Mouse (Mus musculus): ENCODE results near the gene Kri1. TPM values are rescaled to one million over a fixed set of nuclear protein-coding genes. Genes with fewer than 3 reads are reported as not detected.
A peak's percentile ranks its signal among the peaks of the same experiment; 100 is the strongest.
"Not testable (repeated sequence)": the region's sequence is repeated elsewhere in the genome, so short reads cannot be mapped to it uniquely, and the experiment has no call there.

Gene Kri1
- polyA plus RNA-seq, 1 experiment from 2014 or later, result 20.1 TPM

DNA sequence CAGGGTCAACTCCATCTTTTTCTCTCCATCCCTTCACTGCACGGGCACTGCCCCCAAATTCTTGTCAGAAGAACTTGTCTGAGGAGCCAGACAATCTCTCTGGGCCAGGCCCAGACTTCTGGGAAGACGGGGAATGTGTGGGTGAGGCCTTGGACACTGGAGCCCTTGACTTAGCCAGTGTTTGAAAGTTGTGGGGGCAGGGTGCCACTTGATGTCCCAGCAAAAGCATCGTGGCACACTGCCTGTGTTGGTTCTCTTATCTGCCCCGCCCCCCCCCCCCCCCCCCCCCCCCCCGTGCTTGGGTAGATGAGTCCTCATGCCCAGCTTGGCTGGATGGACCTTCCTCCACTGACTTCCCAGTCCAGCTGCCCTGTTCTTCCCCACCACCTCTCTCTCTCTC, 41.3 kb upstream of the Kri1 start:
- WGBS, result 79% methylated on average over 4 of the region's 5 CpGs
- H3K9ac ChIP-seq (replicated peaks; ENCODE audit: low read depth, low read length), result no peak overlapping the region
- H3K9me3 ChIP-seq (ENCODE audit: control insufficient read depth, low read length), result no peaks in the 10 kb centered on the region
- H3K27me3 ChIP-seq (replicated peaks; ENCODE audit: control insufficient read depth, insufficient read depth, low read length), result no peaks in the 10 kb centered on the region
- no peak for ATAC-seq
- no peaks in the 10 kb centered on the region for H3K36me3 ChIP-seq (ENCODE audit: control insufficient read depth, insufficient read depth)
- H3K4me1 ChIP-seq (replicated peaks; ENCODE audit: control insufficient read depth, insufficient read depth, low read length), result no peaks in the 10 kb centered on the region; the same call in 1 of the 2 replicates
- no peak overlapping the region for H3K4me3 ChIP-seq (replicated peaks; ENCODE audit: low read length)
- no peak overlapping the region for H3K27ac ChIP-seq (ENCODE audit: low read length)
- H3K4me2 ChIP-seq (ENCODE audit: low read length), result no peak overlapping the region

DNA sequence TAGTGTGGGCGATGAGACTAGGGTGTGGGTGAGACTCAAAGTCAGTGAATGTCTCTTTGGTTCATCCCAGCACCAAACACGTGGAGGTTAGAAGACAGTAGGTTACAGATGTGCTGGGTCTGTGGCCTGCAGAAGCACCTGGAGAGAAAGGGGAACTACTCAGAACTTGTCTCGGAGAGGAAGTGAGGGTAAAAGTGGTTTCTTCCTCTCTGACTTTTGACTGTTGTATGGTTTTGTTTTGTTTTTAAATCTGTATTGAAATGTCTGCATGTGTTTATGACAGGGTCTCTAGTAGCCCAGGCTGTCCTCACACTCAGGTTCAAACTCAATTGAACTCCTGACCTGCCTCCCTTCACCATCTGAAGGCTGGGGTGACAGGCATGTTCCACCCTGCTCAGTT, 40.3 kb upstream of the Kri1 start:
- H3K36me3 ChIP-seq (ENCODE audit: control insufficient read depth, insufficient read depth), result no peaks in the 10 kb centered on the region
- whole genome bisulfite sequencing, result 79% methylated on average over 3 of the region's 3 CpGs

DNA sequence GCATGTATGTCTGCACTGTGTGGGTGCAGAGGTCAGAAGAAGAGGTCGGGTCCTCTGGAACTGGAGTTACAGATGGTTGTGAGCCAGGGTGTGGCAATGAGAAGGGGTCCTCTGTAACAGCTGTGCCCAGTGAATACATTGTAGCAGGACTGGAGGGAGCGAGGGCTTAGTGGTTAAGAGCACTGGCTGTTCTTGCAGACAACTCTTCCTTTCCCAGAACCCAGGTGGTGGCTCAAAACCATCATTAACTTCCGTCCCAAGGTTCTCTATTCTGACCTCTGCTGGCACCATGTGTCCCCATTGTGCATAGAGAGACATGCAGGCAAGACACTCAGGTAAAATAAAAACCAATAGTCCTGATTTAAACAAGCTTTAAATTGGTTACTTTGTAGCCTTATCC, 39.8 kb upstream of the Kri1 start:
- Histone ChIP-seq H3K36me3 (ENCODE audit: control insufficient read depth, insufficient read depth) (no peaks in the 10 kb centered on the region), H3K27me3 (replicated peaks; ENCODE audit: control insufficient read depth, insufficient read depth, low read length) (no peaks in the 10 kb centered on the region), H3K4me1 (replicated peaks; ENCODE audit: control insufficient read depth, insufficient read depth, low read length) (no peaks in the 10 kb centered on the region; the same call in 1 of the 2 replicates), H3K4me3 (replicated peaks; ENCODE audit: low read length) (no peak overlapping the region), H3K9ac (replicated peaks; ENCODE audit: low read depth, low read length) (no peak overlapping the region), H3K9me3 (ENCODE audit: control insufficient read depth, low read length) (no peaks in the 10 kb centered on the region), H3K4me2 (ENCODE audit: low read length) (no peak overlapping the region), H3K27ac (ENCODE audit: low read length) (no peak overlapping the region)
- 75% methylated on average over 3 of the region's 3 CpGs for WGBS
- ATAC-seq, result no peak

More for the DNA sequence above, 40.3 kb upstream of the Kri1 start:
- Histone ChIP-seq H3K9ac (replicated peaks; ENCODE audit: low read depth, low read length) (no peak overlapping the region), H3K4me1 (replicated peaks; ENCODE audit: control insufficient read depth, insufficient read depth, low read length) (no peaks in the 10 kb centered on the region; the same call in 1 of the 2 replicates), H3K27ac (ENCODE audit: low read length) (no peak overlapping the region), H3K4me3 (replicated peaks; ENCODE audit: low read length) (no peak overlapping the region), H3K27me3 (replicated peaks; ENCODE audit: control insufficient read depth, insufficient read depth, low read length) (no peaks in the 10 kb centered on the region), H3K9me3 (ENCODE audit: control insufficient read depth, low read length) (no peaks in the 10 kb centered on the region), H3K4me2 (ENCODE audit: low read length) (no peak overlapping the region)
- no peak for ATAC-seq

- no peak overlapping the region for H3K9ac ChIP-seq (replicated peaks; ENCODE audit: low read depth, low read length)
- H3K4me2 ChIP-seq (ENCODE audit: low read length), result no peak overlapping the region
- no peaks in the 10 kb centered on the region for H3K27me3 ChIP-seq (replicated peaks; ENCODE audit: control insufficient read depth, insufficient read depth, low read length)
- no peak overlapping the region for H3K27ac ChIP-seq (ENCODE audit: low read length)
- H3K4me3 ChIP-seq (replicated peaks; ENCODE audit: low read length), result no peak overlapping the region
- no peaks in the 10 kb centered on the region for H3K36me3 ChIP-seq (ENCODE audit: control insufficient read depth, insufficient read depth)
- ATAC-seq, result no peak
- no peaks in the 10 kb centered on the region for H3K9me3 ChIP-seq (ENCODE audit: control insufficient read depth, low read length)
- 96% methylated on average over 11 of the region's 11 CpGs for WGBS
- H3K4me1 ChIP-seq (replicated peaks; ENCODE audit: control insufficient read depth, insufficient read depth, low read length), result peaks cover 18% of the 10 kb centered on the region
Measured at GRCm38 (mm10) chr9:21324269-21324668, 36.5 kb upstream of the Kri1 start.

DNA sequence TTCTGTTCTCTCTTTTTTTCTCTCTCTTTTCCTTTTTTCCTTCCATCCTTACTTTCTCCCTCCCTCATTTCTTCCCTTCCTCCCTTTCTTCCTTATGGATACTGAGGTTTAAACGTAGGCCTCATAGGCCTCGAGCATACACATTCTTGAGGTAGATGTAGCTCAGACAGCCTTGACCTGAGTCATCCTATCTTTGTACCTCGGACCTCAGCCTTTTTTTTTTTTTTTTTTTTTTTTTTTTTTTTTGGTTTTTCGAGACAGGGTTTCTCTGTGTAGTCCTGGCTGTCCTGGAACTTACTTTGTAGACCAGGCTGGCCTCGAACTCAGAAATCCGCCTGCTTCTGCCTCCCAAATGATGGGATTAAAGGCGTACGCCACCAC, 35.1 kb upstream of the Kri1 start:
- 95% methylated on average over 8 of the region's 8 CpGs for WGBS
- not testable (repeated sequence) for ATAC-seq; H3K4me3 ChIP-seq (replicated peaks; ENCODE audit: low read length); H3K9me3 ChIP-seq (ENCODE audit: control insufficient read depth, low read length); H3K9ac ChIP-seq (replicated peaks; ENCODE audit: low read depth, low read length); H3K27ac ChIP-seq (ENCODE audit: low read length); H3K4me2 ChIP-seq (ENCODE audit: low read length); H3K36me3 ChIP-seq (ENCODE audit: control insufficient read depth, insufficient read depth); H3K27me3 ChIP-seq (replicated peaks; ENCODE audit: control insufficient read depth, insufficient read depth, low read length)
- H3K4me1 ChIP-seq (replicated peaks; ENCODE audit: control insufficient read depth, insufficient read depth, low read length), result peaks cover 18% of the 10 kb centered on the region

DNA sequence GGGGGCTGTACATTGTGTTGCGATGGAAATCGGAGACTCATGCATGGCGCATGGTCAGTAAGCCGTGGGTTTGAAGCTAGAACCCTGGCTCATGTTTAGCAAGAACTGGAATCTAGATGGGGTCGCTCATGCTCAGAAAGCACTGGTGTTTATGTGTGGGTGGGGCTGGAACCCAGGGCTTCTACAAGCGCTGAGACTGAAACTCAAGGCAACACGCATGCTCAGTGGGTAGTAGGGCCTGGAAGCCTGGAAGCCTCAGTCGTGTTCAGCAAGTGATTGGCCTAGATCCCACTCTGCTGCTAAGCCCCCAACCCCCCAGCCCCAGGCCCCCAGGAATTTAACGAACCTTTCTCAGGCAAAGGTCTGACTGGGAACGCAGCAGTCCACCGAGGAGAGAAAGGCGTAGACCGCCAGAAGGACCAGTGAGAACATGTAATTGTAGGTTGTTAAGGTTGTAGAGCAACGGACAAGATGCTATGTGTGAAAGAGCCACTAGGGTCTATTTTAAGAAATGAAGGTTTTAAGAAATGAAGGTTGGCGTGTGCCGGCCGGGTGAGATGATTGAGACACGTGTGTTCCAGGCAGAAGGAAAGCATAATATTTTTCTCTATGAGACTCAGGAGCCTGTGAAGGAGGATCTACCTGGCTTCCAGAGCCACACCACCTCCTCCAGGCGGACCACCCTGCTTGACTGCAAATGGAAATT, 34.6 kb upstream of the Kri1 start:
- Histone ChIP-seq H3K4me3 (replicated peaks; ENCODE audit: low read length) (no peak overlapping the region), H3K9ac (replicated peaks; ENCODE audit: low read depth, low read length) (no peak overlapping the region), H3K27ac (ENCODE audit: low read length) (no peak overlapping the region), H3K36me3 (ENCODE audit: control insufficient read depth, insufficient read depth) (no peaks in the 10 kb centered on the region), H3K27me3 (replicated peaks; ENCODE audit: control insufficient read depth, insufficient read depth, low read length) (no peaks in the 10 kb centered on the region), H3K9me3 (ENCODE audit: control insufficient read depth, low read length) (no peaks in the 10 kb centered on the region), H3K4me2 (ENCODE audit: low read length) (peak overlapping the region; percentile 93), H3K4me1 (replicated peaks; ENCODE audit: control insufficient read depth, insufficient read depth, low read length) (peaks cover 18% of the 10 kb centered on the region)
- ATAC-seq, result no peak
- 71% methylated on average over 19 of the region's 19 CpGs for WGBS

- Histone ChIP-seq H3K4me2 (ENCODE audit: low read length) (peak overlapping the region; percentile 93), H3K27ac (ENCODE audit: low read length) (no peak overlapping the region), H3K27me3 (replicated peaks; ENCODE audit: control insufficient read depth, insufficient read depth, low read length) (no peaks in the 10 kb centered on the region), H3K36me3 (ENCODE audit: control insufficient read depth, insufficient read depth) (no peaks in the 10 kb centered on the region), H3K9me3 (ENCODE audit: control insufficient read depth, low read length) (no peaks in the 10 kb centered on the region), H3K9ac (replicated peaks; ENCODE audit: low read depth, low read length) (peak overlapping the region; percentile 78), H3K4me3 (replicated peaks; ENCODE audit: low read length) (peak overlapping the region; percentile 83), H3K4me1 (replicated peaks; ENCODE audit: control insufficient read depth, insufficient read depth, low read length) (peaks cover 18% of the 10 kb centered on the region)
- 0 out of 2 replicates have a peak, but pooled peaks have one; percentile 4 for ATAC-seq
- 15% methylated on average over 6 of the region's 6 CpGs for WGBS
Measured at GRCm38 (mm10) chr9:21321513-21321835, 33.7 kb upstream of the Kri1 start.

- no peaks in the 10 kb centered on the region for H3K36me3 ChIP-seq (ENCODE audit: control insufficient read depth, insufficient read depth)
- H3K9ac ChIP-seq (replicated peaks; ENCODE audit: low read depth, low read length), result peak within 1 kb of the TSS; percentile 78
- no peak within 1 kb of the TSS for H3K27ac ChIP-seq (ENCODE audit: low read length)
- H3K4me2 ChIP-seq (ENCODE audit: low read length), result peak within 1 kb of the TSS; percentile 93
- WGBS, result under 1% methylated on average over 52 of the region's 52 CpGs
- H3K9me3 ChIP-seq (ENCODE audit: control insufficient read depth, low read length), result no peaks in the 10 kb centered on the region
- peak within 1 kb of the TSS; percentile 83 for H3K4me3 ChIP-seq (replicated peaks; ENCODE audit: low read length)
- peaks cover 18% of the 10 kb centered on the region for H3K4me1 ChIP-seq (replicated peaks; ENCODE audit: control insufficient read depth, insufficient read depth, low read length)
- ATAC-seq, result peak; percentile 94
- H3K27me3 ChIP-seq (replicated peaks; ENCODE audit: control insufficient read depth, insufficient read depth, low read length), result no peaks in the 10 kb centered on the region
Measured at GRCm38 (mm10) chr9:21320619-21321512, 33.1 kb upstream of the Kri1 start, which contains the start of gene Slc44a2. Gene Slc44a2, plus strand, starts transcription at chr9:21320698.

DNA sequence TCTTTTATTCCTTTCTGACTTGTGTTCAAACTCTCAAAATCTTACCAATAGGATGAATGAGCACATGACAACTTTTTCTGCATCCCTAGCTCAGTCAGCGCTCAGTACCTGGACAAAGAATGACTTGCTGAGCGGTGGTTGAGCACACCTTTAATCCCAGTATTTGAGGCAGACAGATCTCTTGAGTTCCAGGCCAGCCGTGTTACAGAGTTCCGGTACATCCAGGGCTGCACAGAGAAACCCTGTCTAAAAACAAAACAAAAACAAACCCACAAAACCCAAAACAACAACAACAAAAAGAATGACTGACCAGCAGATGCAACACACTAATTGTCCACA, 32.5 kb upstream of the Kri1 start:
- Histone ChIP-seq H3K9ac (replicated peaks; ENCODE audit: low read depth, low read length) (peak overlapping the region; percentile 78; the same call in 1 of the 2 replicates), H3K27me3 (replicated peaks; ENCODE audit: control insufficient read depth, insufficient read depth, low read length) (no peaks in the 10 kb centered on the region), H3K4me1 (replicated peaks; ENCODE audit: control insufficient read depth, insufficient read depth, low read length) (peaks cover 18% of the 10 kb centered on the region), H3K27ac (ENCODE audit: low read length) (no peak overlapping the region), H3K4me2 (ENCODE audit: low read length) (peak overlapping the region; percentile 93), H3K4me3 (replicated peaks; ENCODE audit: low read length) (peak overlapping the region; percentile 83), H3K36me3 (ENCODE audit: control insufficient read depth, insufficient read depth) (no peaks in the 10 kb centered on the region), H3K9me3 (ENCODE audit: control insufficient read depth, low read length) (no peaks in the 10 kb centered on the region)
- 15% methylated on average over 4 of the region's 4 CpGs for WGBS
- peak; percentile 60 for ATAC-seq

All from forebrain, embryonic 16.5 days (tissue).